Mouse (Mus musculus) liver, adult 2 months (tissue): ENCODE measurements at regions not wholly inside any gene's neighbourhood (a gene's known extent, or its start where the extent isn't known, plus 50 kb on each side); places are given as distances from the start of the nearest gene placed in this dataset.

ENCODE experiments used
- DNase-seq: peaks from one replicate; pipeline ENCODE4 v3.0.0-alpha.2; 2011; ENCODE audit warnings: low read depth, low spot score; ENCODE audit errors: extremely low read depth
- H3K27ac ChIP-seq: fragments of 200-500 bp; replicated peaks from 2 replicates; pipeline ENCODE4 v1.5.1; 2012; ENCODE audit warnings: low read depth, mild to moderate bottlenecking, control low read depth, inconsistent platforms, low read length; ENCODE audit not compliant: insufficient read depth
- H3K27me3 ChIP-seq: fragments of 200-500 bp; 2 replicates; pipeline ENCODE4 v1.6.1; 2012; ENCODE audit warnings: mild to moderate bottlenecking, moderate library complexity, low read length, inconsistent platforms; ENCODE audit not compliant: control insufficient read depth, insufficient read depth
- H3K36me3 ChIP-seq: fragments of 200-500 bp; 2 replicates; pipeline ENCODE4 v1.6.1; 2012; ENCODE audit warnings: low read length, inconsistent platforms; ENCODE audit not compliant: control insufficient read depth, insufficient read depth
- H3K4me1 ChIP-seq: fragments of 200-500 bp; 2 replicates; pipeline ENCODE4 v1.6.1; 2011; ENCODE audit warnings: low read length; ENCODE audit not compliant: control insufficient read depth, insufficient read depth
- H3K4me3 ChIP-seq: fragments of 200-500 bp; 2 replicates; pipeline ENCODE4 v1.5.1; 2011; ENCODE audit warnings: low read depth, mild to moderate bottlenecking, control low read depth, low read length, moderate library complexity; ENCODE audit not compliant: insufficient read depth
- H3K79me2 ChIP-seq: fragments of 200-500 bp; 2 replicates; pipeline ENCODE4 v1.6.1; 2012; ENCODE audit warnings: inconsistent platforms, mild to moderate bottlenecking, low read length, moderate library complexity; ENCODE audit not compliant: control insufficient read depth, insufficient read depth
- H3K9ac ChIP-seq: fragments of 200-500 bp; 2 replicates; pipeline ENCODE4 v1.6.1; 2012; ENCODE audit warnings: low read depth, mild to moderate bottlenecking, control low read depth, inconsistent platforms, low read length
- CTCF ChIP-seq: fragments of 200-500 bp; IDR thresholded peaks from 2 replicates; pipeline ENCODE4 v1.5.1; 2011; ENCODE audit warnings: low read depth, low read length, control low read depth
- POLR2A ChIP-seq: fragments of 200-500 bp; IDR thresholded peaks from 2 replicates; pipeline ENCODE4 v1.6.1; 2011; ENCODE audit warnings: low read length, control low read depth; ENCODE audit not compliant: insufficient read depth; ENCODE audit errors: extremely low read depth
- WGBS: fragments of 180-500 bp; shearing (Covaris S2); methylation state at CpG from one replicate; pipeline ENCODE4 v1.1.7; 2018; 5-methylcytosine and 5-hydroxymethylcytosine counted together

GRCm38 (mm10) chr17:14455251-14455743 lies 176.0 kb downstream of the Smoc2 start:
- Histone ChIP-seq H3K27me3 (no peaks in the 10 kb centered on the region), H3K4me3 (no peak overlapping the region), H3K79me2 (no peaks in the 10 kb centered on the region), H3K9ac (no peak overlapping the region), H3K36me3 (no peaks in the 10 kb centered on the region), H3K4me1 (no peaks in the 10 kb centered on the region), H3K27ac (no peak overlapping the region)
- no peak for DNase-seq
- 74% methylated on average over 8 of the region's 8 CpGs for WGBS
- TF ChIP-seq CTCF (no peak), POLR2A (no peak)
